Mouse (Mus musculus): ENCODE results near the gene Depp1. TPM values are rescaled to one million over a fixed set of nuclear protein-coding genes. Genes with fewer than 3 reads are reported as not detected.

Gene Depp1
- polyA plus RNA-seq, 1 experiment from 2014 or later, result 9.2 TPM

Small RNA genes lying within 50 kb of the gene (microRNA-seq; reads per million reads assigned to microRNA genes)
- 1.2 reads per million for gene Mir7043

Other genes with a start within 250 kb of the Depp1 start
- gene Alox5, start 189.4 kb upstream of the Depp1 start, polyA plus RNA-seq (2016; fragmentation: Nextera tagmentation; extraction: Ambion mirVana), result 0.77 and 1.1 TPM in 2 replicates
- gene Olfr211, start 161.5 kb upstream of the Depp1 start, polyA plus RNA-seq (2016; fragmentation: Nextera tagmentation; extraction: Ambion mirVana), result not detected in 2 replicates
- gene Olfr212, start 144.1 kb upstream of the Depp1 start, polyA plus RNA-seq (2016; fragmentation: Nextera tagmentation; extraction: Ambion mirVana), result not detected in 2 replicates
- gene Olfr213, start 112.2 kb upstream of the Depp1 start, polyA plus RNA-seq (2016; fragmentation: Nextera tagmentation; extraction: Ambion mirVana), result not detected in 2 replicates
- 0.69 and 0.79 TPM in 2 replicates for gene Gm5580, start 99.5 kb upstream of the Depp1 start, polyA plus RNA-seq (2016; fragmentation: Nextera tagmentation; extraction: Ambion mirVana)
- gene Olfr214, start 96.4 kb upstream of the Depp1 start, polyA plus RNA-seq (2016; fragmentation: Nextera tagmentation; extraction: Ambion mirVana), result not detected in 2 replicates
- not detected in 2 replicates for gene Olfr215, start 66.4 kb upstream of the Depp1 start, polyA plus RNA-seq (2016; fragmentation: Nextera tagmentation; extraction: Ambion mirVana)
- 308 and 322 TPM in 2 replicates for gene Zfp422, start 21.6 kb upstream of the Depp1 start, polyA plus RNA-seq (2016; fragmentation: Nextera tagmentation; extraction: Ambion mirVana)
- gene Rassf4, start 23.3 kb downstream of the Depp1 start, polyA plus RNA-seq (2016; fragmentation: Nextera tagmentation; extraction: Ambion mirVana), result 35.0 and 35.7 TPM in 2 replicates
- gene Tmem72, start 66.3 kb downstream of the Depp1 start, polyA plus RNA-seq (2016; fragmentation: Nextera tagmentation; extraction: Ambion mirVana), result 0.02 and 0.06 TPM in 2 replicates